Mouse (Mus musculus) kidney, postnatal 25 days (tissue): Measurements from ENCODE around the gene Ltk.

Experiments used
- DNase-seq, 2 experiments: peaks; one replicate each; pipeline ENCODE4 v3.0.0; 2021; ENCODE audit warnings: mixed read lengths in 2 of 2

Gene Ltk

DNA sequence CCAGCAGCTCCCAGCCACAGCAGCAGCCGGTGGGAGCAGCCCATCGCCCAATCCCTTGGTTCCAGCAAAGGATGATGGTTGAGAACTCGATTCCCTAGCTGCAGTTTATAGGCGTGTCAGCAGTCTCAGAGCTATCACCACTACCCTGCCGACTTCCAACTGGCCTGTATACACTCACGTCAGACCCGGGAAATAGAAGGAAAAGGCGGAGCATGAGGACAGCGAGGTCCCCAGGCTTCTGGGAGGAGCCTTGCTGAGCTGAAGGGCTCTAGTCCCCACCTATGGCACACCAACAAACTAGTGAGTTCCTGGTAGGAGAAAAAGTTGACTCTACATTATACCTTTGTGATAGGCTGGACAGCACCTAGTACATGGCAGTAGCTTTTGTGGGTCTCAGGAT, at the start of gene Ltk:
Gene Ltk (minus strand): TSS at position 181 of the 400 bp plus-strand sequence.
- no peak for DNase-seq

DNA sequence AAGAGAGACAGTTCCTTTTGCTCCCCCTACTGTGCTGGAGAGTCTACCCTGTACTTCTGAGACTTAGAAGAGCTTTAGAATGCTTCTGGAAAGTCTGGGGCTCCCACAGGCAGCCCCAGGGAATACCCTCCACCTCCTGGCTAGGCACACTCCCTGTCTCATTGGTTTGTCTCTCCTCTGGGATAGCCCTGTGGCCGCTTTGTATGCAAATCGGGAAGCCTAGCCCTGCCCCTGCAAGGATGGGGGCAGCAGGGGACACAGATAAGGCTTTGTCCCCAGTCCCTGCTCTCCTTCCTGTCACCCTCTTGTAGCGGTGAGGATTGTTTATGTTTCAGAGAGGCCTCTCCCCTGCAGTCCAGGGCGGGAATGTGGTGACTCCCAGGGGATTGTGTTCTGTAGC, 48.6 kb upstream of the Ltk start:
- DNase-seq, result no peak

DNA sequence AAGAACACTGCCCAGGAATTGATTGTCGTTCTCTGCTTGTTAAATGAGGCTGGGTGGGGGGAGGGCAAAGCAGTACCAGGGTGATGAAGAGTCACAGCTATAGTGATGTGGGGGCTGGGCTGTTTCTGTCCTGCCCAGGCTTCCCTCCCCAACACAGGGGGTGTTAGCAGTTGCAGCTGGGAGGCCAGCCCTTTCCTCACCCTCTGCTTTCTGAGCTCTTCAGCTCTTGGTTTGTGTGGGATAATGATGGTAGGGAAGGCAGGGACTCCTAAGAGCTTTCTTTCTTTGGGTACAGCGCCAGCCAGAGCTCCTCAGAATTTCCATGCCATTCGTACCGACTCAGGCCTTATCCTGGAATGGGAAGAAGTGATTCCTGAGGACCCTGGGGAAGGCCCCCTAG, 48.2 kb upstream of the Ltk start:
- no peak for DNase-seq

DNA sequence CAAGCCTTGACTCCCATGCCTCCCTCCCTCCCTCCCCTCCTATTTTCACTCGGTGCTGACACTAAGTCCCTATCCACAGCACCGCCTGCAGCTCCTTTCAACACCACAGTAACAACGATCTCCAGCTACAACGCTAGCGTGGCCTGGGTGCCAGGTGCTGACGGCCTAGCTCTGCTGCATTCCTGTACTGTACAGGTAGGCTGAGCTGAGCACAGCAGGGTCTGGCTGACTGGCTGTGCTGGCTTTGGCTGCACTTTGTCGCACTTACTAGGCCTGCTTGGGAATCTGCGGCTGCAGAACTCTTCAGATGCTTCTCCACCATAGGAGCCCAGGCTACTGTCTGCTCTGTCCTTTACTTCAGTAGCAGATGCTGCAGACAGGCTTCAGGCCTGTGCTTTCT, 45.3 kb upstream of the Ltk start:
- no peak for DNase-seq

DNA sequence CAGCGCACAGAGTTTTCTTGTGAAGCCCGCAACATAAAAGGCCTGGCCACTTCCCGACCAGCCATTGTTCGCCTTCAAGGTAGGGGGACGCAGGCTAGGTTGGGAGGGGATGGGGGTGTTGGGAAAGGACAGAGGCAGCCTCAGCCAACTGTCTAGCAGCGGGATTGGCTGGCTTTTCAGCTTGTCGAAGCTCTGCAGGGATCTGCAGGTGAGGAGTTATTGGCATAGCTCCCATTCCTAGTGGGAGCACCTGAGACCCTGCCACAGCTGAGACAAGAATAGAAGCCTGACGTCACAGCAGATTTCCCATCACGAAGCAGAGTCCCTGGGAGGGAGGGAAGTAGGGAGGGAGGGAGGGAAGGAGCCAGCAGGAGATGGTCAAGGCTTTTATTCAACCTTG, 44.5 kb upstream of the Ltk start:
- no peak for DNase-seq

DNA sequence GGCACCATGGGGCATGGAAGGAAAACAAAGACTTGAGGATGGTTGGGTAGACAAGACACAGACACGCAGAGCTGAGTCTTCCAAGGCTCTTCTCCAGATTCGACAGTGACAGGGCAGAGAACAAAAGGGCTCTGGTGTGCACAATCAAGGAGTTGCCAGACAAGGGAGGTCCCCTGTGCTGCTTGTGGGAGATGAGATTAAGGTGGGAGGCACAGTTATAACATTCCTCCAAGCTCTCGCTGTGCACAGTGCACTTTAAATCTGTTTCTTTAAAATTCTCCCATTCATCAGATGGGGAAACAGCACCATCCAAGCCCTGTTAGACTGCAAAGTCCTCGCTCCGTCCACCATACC, 44.0 kb upstream of the Ltk start:
- DNase-seq, result no peak

DNA sequence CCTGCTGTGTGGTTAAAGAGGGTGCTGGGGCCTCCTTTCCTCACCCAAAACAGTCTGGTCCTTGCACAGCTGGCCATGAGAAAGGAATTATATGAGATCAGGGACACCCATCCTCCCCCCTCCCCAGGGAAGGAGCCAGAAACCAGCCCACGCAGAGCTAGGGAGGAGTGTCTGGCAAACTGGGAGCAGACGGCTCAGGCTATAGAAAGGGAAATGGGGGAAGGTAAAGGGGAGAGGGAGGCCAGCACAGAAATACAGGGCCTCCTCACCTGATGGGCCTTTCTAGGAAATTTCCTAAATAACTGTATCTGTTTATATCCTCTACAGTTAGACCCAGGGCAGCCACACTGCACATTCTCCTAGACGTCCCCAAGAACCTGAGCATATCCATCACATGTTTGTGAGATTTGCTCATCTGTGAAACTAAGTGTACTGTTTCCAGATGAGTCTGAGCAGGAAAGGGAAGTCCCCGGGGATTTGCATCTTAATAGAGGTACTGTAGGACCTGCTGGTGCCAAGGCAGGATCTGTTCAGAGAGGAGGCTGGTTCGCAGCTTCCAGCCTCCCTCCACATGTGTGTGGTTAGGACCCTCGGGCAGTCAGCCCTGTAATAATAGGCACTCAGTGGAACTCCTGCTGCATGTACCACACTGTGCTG, 43.5 kb upstream of the Ltk start:
- no peak for DNase-seq

DNA sequence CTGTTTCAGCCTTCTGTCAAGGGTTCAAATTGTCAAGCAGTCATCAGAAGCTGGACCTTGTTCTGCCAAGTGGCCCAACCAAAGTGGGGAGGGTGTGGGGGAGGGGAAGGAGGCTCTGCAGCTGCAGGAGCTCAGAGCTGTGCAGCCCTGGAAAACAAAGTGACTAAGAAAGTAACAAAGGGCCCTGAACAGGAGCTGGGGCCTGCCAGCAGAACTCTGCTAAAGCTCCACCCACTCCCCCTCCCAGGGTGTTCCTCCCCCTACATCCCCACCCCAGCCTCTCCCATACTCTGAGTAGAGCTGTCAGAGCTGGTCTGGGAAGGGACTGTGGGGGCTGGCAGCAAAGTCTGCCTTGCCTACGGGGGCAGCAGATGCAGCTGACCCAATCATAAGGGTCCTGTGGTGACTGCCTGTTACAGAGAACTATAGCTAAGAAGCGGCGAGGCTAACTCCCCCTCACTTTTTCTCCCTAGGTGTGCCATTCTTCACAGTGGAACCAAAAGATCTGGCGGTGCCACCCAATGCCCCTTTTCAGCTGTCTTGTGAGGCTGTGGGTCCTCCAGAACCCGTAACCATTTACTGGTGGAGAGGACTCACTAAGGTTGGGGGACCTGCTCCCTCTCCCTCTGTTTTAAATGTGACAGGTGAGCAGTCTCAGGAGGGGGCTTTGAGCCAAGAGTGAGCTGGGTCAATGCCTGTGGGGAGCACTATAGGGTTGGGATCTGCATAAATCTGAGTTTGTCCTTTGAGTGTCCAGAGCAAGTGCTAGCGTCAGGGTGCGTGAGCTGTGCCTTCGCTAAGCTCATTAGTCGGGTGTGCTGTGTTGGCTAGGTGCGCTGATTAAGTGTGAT, 42.8 kb upstream of the Ltk start:
- no peak for DNase-seq

DNA sequence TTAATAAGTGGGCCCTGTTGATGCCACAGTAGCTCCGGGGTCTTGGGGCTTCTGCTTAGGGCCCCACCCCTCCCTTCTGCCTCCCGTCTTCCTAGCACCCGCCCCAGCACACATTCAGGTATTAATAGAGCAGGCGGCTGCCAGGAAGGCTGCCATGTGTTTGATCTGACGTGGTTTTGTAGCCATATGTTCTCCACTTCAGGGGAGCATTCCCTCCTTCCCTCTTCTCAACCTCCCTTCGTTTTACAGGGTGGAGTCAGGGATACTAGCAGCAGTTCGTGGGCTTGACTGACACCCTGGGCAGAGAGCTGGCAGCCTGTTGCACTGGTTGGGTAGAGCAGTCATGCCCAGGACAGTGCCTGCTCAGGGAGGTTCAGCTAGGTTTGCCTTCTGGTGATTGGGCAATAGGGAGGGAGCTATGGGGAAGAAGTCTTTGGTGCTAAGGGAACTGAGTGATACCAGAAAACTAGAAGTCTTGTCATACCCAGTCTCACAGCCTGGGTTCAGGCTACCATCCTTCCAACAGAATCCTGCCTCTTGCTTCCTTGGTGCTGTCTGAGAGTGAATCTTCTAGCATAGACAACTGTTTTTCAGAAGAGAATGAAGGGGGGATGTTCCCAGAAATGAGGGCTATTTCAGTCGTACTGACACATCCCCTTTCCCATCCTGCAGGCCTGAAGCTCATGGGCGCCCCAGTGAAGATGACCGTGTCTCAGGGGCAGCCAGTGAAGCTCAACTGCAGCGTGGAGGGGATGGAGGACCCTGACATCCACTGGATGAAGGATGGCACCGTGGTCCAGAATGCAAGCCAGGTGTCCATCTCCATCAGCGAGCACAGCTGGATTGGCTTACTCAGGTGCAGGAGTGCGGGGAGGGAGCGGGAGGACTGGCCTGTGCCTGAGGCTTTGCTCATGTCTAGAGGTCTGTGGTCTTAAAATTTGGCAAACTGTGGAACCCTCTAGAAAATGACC, 40.9 kb upstream of the Ltk start:
- DNase-seq, result no peak

DNA sequence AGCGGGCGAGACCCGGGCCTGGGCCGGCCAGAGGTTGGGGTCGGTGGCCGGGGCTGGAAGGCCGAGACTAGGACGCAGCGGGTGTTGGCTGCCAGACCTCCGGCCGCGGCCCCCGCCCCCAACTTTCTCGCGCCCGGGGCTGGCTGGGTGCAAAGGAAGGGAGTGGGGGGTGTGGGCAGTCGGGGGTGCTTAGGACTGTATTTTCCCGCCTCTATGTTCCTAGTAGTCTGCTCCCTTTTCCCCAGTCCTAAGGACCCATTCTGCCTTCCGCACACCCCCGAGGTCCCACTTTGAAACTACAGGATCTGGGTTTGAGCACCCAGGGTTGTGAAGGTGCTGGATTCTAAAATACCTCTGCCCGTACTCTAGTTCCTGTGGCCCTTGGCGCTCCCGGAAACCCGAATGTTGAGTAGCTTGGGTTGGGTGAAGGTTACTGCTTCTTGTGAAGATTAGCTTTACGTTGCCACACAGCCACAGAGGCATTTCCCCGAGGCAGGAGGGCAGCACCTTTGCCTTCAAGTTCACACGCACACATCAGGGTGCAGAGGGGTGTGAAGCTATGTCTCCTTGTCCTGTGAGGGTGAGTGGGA, 39.8 kb upstream of the Ltk start:
- DNase-seq, result no peak

DNA sequence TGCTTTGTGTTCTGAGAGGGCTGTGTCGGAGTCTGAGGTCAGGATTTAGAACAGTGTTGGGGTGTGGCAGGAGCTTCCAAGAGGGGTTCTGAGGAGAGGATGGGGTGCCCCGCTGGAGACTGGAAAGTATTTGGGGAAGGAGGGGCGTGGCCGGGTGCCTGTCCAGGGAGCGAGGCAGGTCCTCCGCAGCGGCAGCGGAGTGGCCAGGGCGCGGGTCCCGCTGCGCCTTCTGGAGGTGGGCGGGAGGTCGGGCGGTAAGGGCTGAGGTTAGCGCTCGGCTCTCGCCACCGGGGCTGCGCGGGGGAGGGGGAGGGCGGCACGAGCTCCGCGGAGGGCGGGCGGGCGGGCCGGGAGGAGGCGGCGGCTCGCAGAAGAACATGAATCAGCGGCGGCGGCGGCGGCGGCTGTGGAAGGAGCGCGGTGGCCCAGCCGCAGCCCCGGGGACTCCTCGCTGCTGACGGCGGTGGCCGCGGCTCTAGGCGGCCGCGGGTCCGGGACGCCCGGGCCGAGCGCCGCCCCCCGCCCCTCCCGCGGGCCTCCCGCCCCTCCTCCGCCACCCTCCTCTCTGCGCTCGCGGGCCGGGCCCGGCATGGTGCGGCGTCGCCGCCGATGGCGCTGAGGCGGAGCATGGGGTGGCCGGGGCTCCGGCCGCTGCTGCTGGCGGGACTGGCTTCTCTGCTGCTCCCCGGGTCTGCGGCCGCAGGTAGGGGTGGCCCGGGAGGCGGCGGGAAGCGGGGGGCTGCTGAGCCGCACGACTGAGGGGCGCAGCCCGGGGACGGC, 39.1 kb upstream of the Ltk start:
- DNase-seq, result peak; percentile 35 to 63

DNA sequence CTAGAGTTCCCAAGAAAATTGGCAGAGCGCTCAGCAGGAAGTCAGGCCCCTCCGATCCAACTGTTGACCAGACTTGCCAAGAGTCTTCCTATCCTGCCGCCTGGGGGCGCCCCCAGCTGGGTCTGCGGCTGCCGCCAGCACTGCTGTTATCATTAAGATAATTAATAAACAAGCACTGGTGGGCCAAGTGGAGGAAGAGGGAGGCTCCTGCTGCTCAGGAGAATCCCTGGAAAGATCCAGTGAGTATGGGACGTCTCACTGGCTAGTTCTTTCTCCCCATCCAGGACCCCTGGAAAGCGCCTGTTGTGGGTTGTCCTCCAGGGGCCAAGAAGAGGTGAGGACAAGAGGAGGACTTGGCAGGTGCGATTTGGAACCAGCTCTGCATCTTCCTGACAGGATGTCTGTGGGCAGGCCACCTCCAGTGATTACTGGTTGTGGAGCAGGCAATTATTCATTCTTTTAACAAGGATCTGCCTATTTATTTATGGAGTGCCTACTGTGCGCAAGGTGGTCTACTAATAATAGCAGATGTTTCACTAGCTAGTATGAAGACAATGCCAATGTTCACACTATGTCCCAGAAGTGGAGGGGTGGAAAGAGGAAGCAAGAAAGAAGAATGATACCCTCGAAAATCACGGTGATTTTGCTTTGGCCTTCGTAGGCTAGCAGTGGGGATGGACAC, 38.2 kb upstream of the Ltk start:
- DNase-seq, result peak; percentile 71 to 74

DNA sequence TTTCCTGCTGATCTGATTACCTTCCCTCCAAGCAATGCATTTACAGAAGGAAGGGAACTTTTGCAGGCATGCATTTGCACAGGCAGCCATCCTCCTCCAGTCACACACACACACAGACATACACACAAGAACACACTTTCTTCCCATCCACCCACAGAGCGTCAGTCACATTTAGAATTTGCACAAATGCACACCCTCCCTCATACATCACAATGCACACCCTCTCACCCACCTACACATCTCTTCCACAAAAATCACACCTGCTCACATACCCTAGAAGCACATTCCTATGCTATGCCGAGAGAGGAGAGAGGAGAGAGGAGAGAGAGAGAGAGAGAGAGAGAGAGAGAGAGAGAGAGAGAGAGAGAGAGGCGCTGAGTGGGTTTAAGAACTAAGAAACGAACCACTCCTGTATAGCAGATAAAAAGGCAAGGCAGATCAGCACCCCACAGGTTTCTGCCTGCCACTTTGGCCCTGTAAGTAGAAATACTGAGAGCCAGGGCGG, 37.1 kb upstream of the Ltk start, which contains the start of gene Tyro3:
Gene Tyro3 (plus strand): TSS at position 455 of the 505 bp plus-strand sequence.
- no peak for DNase-seq

DNA sequence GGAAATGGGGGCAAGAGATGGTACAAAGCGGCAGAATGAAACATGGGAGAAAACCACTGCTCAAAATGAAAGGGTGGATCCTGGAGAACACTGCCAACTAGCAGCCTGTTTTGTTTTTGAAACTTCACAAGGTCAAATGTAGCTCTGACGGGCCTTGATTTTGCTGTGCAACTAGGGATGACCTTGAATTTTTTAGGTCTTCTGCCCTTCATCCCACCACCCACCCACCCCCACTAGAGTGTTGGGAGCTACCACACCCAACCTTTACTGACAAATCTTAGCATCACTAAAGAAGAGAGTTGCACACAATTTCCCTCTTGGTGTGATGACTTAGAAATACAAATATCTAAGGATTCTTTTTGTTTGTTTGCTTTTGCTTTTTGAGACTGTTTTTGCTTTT, 29.8 kb upstream of the Ltk start:
- DNase-seq, result no peak

DNA sequence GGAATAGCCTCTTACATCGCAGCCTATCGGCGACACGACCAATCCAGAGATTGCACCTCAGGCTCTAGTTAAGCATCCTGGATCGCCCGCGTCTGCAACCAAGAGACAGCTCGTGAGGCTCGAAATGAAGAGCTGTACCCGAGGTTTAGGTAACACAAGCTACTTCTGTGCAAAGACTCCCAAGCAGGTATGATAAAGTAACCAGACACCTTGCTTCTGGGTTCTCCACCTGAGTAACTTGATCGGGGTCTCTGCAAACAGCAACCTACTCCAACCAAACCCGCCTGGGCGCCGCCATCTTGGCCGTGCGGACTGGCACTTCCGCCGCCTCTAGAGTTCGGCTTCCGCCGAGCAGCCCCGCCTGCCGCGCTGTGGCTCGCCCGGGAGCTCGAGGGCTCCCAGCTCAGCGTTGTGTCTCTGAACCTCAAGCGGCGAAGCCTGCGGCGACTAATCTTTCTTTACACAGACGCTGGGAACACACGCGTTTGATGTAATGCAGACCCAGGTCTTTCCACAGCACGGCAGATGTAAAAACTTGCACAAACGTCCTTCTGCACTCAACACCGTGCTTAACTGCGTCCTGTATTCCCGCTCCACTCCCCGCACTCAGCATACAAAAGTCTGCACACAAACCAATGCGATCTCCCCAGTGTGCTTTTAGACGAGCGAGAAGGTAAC, 27.1 kb upstream of the Ltk start, which contains the start of gene Rpap1:
Gene Rpap1 (minus strand): TSS at position 332 of the 678 bp plus-strand sequence.
- DNase-seq, result peak; percentile 85 to 89

DNA sequence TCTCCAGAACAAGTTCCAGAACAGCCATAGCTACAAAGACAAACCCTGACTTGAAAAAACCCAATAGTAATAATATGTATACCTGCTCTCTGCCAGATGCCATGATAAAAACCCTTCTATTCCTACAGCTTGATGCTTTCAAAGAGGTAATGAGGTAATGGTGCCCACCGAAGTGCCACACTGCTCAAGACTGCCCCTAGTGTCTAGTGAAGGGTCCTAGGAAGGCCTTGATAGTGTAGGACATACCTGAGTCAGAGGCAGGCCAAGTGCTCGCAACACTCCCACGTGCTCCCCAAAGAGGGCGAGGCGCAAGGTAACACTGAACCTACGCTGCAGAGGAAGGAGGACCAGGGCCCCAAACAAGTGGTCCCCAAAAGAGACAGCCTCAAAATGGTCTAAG, 7.0 kb upstream of the Ltk start:
- DNase-seq, result no peak

DNA sequence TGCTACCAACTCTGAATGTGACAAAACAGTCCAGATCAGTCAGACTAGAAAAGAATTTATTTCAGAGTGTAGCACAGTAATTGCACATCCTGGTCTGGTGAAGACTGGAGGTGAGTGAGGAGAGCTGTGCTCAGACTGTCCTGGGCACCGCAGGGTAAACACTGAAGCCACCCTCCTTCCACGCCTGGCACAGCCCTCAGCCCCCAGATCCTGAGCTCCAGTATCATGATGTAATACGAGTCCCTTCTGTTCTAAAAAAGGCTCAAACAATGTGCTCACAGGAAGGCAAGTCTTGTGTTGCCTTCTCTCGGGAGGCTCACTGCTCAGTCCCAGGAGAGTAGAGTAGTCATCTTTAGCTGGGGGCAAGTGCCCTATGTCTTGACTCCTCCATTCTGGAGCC, 3.7 kb upstream of the Ltk start:
- DNase-seq, result no peak

DNA sequence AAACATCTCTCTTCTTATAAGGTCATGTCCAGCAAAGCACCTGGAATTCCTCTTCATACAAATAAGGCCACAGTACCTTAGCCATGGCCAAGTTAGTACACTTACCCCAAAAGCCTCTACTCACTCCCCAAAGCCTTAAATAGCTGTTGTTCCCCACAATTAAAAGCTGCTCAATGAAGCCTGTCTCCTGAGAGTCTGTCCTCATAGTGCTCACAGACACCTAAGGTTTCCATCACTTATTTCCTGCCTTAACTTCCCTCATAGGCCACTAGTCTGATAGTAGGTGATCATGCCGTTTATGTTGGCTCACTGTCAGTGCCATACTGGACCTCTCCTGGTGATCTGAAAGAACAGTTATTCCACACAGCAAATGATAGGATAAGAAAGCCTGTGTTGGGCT, 2.0 kb upstream of the Ltk start:
- DNase-seq, result no peak

DNA sequence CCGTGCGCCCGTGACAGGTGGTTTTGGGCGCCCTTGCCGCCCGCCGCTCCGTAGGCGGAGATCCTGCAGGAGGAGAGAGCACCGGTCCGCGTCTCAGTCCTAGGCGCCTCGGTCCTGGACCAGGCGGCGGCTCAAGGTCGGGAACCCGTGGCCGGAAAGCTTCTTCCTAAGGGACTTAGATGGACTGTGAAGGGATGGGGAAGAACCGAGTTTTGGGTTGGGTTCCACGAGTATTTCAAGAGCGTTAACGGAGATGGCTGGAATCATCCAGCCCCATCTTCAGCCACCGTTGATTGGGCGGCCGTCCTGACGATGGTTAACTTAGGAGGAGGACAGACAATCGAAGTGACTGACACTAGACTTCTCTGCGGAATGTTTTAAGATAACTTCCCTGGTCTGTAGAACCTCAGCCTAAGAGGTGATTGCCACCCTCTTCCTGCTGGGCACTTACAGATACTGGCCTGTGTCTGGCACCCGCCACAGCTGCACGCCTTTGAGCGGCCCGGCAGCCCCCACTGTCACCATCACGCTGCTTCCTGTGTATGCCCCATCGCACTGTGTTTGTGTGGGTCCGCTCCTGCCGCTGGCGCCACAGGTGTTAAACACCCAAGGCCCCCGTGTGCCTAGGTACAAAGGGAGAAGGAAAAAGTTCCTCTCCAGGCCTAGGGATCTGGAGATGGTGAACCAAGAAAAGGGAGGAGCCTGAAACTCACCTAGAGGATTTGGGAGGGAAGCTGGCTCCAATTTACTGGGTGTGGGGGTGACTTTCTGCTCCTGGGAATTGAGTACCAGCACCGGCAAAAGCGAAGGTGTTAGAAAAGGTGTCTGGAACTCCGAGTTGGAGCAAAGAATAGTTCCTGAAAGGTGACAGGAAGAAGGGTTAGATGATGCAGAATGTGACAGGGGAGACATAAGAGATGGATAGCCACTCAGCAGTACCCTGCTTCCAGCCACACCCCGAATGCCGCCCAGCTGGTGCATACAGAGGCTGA, 1.1 kb downstream of the Ltk start:
- DNase-seq, result peak in 1 of 2 experiments; percentile 2
